Mouse (Mus musculus) gonadal fat pad, adult 2 months (tissue): Measurements from ENCODE around the gene Spns2. TPM values are rescaled to one million over a fixed set of nuclear protein-coding genes. Genes with fewer than 3 reads are reported as not detected.
A peak's percentile ranks its signal among the peaks of the same experiment; 100 is the strongest.
"Not testable (repeated sequence)": the region's sequence is repeated elsewhere in the genome, so short reads cannot be mapped to it uniquely, and the experiment has no call there.

ENCODE experiments used
- DNase-seq: peaks from one replicate; pipeline ENCODE4 v3.0.0-alpha.2; 2012; ENCODE audit warnings: low read depth
- polyA plus RNA-seq: library from polyadenylated mRNA; depleted of rRNA; stranded (reverse); fragments of >200 nt; gene quantifications from 2 replicates; pipeline ENCODE4 v1.2.3, GENCODE M21; 2012

The Spns2 gene
- polyA plus RNA-seq, 1 experiment = 22.5 TPM

DNA sequence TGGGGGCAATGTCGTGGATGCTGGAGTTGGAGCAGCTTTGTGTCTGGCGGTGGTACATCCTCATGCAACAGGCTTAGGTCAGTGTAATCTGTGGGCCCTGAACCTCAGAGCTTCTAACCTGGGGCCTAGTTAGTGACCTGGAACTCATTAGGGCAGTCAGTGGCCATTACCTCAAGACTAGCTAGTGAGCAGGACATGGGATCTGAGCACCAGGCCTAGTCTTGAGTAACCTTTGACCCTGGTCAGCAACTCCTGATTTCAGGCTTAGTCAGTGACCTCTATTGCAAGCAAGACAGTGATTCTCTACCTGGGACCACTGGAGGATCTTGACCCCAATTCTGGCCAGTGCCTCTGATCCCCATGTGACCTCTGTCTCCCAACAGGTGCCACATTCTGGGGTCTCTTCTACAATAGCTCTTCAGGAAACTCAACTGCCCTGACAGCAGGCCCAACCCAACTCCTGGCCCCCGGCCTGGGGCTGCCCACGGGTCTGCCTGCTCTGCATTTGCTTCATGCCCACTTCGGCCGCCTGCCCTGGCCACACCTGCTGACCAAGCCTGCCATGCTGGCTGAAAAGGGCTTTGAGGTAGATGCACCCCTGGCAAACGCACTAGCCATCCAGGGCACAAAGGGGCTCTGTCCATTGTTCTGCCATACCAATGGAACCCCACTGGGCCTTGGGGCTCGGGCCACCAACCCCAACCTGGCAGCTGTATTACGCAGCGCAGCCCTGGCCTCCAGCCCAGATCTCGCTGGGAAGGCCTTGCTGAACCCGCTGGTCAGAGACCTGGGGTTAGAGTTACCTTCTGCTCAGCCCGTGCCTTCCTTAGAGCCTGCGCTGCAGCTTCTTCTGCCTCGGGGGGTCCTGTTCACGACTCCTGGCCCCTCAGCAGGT lies 52.7 kb downstream of the Spns2 start:
- DNase-seq = no peak

DNA sequence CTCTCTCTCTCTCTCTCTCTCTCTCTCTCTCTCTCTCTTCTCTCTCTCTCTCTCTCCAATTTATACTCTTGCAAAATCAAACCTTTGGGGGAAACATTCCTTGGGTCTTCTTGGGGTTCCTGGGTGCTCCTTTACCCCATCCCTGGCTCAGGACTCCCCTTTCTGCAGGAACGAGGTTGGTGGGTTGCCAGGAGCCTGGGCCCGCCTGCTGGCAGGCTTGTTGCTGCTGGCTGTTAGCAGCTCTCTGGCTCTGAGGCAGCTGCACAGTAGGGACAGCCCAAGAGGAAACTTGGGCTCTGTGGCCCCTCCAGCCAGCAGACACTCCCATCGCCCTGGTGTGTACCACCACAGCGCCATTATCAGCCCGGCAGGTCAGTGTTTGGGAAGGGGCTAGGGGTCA lies 53.4 kb downstream of the Spns2 start:
- no peak for DNase-seq

DNA sequence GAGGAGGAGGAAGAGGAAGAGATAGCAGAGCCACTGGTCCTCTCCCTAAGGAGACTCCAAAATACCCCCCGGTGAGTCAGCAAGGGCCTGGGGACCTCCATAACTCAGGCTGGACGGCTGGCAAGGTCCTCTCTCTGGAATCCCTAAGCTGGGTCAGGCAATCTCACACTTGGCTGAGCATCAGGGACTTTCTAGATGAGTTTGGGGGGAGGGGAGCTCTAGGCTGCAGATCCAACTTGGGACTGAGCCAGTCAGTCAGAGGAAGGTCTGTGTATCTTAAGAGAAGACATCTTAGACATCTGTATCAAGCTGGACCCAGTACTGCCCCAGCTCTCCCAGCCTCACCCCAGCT lies 54.0 kb downstream of the Spns2 start:
- DNase-seq = no peak

DNA sequence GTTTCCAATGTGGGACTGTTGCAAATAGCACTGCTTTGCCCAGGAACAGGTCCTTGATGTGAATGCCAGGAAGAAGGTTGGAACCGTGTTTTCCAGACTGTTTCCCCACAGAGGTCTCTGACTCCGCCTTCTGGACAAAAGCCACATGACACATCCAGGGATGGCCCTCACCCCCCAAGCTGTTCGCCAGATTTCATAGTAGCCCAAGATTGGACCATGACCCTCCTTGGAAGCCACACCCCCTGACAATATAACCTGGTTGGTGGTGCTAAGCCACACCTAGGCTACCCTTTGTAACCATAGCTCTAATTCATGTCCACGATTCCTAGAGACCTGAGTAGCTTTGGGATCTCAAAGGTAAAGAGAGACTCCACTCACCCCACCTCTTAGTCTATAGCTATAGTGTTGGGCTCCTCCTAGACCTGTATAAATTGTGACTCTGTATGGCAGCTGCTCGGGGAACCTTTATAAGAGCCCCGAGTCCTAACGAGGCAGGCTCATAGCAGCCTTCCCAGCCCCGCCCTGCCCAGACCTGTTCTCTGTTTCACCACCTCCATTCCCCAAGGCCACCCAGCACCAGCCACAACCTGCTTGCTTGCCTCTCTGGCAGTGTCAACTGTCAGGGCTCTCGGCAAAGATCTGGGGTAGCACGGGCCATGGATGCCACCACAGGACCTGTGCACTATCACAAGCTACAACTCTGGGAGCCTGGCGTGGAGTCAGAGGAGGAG lies 54.6 kb downstream of the Spns2 start, which contains the start of gene Ggt6:
TSS of gene Ggt6 (plus strand) at position 564 of the 731 bp plus-strand sequence.
- peak; percentile 90 for DNase-seq

DNA sequence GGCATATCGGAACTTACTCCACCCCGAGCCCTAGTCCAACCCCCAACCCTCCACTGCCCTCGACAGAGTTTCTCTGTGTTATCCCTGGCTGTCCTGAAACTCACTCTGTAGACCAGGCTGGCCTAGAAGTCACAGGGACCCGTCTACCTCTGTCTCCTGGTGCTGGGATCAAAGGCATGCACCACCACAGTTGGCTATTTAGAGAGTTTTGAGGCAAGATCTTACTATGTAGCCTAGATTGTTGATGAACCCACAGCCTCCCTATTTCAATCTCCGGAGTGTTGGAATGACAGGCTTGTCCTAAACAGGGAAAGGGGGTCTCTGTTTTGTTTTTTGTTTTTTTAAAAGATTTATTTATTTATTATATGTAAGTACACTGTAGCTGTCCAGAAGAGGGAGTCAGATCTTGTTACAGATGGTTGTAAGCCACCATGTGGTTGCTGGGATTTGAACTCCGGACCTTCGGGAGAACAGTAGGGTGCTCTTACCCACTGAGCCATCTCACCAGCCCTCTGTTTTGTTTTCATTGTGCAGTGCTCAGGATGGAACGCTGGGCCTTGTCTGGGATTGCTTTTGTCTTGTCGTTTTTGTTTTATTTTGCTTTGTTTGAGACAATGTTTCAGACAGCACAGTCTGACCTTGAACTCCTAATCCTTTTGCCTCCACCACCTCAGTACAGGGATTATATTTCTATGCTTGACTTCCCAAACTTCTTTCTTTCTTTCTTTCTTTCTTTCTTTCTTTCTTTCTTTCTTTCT lies 59.2 kb downstream of the Spns2 start:
- not testable (repeated sequence) for DNase-seq

DNA sequence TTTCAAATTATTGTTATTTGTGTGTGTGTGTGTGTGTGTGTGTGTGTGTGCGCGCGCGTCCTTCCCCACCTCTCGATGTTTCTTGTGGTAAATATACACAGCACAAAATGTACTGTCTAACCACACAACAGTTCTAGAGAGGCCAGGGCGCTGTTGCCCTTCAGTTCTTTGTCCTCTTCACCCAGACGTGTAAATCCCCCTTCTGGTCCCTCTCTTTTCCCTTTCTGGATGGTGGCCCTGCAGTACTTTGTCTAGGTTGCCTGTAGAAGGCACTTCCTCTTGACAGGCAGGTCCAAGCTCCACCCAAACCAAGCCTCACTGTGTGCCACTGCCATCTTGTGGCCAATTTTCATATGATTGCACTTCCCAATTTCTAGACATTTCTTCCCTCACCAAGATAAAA lies 60.4 kb downstream of the Spns2 start:
- DNase-seq = no peak

DNA sequence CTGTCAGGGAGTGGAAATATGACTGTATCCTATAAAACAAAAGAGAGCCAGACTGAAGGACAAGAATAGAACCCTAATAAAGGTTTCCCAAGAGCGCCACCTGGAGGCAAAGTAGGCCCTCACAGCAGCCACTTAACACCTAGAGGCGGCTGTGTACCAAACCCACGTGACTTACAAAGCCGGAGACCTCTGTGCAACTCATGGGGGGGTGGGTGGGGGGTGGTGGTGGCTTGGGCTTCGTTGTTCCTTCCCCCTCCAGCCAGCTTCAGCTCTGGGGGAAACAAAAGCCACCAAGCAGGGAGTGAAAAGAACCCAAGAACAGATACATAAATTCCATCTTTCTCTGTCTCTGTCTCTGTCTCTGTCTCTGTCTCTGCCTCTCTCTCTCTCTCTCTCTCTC lies 61.0 kb downstream of the Spns2 start:
- no peak for DNase-seq

DNA sequence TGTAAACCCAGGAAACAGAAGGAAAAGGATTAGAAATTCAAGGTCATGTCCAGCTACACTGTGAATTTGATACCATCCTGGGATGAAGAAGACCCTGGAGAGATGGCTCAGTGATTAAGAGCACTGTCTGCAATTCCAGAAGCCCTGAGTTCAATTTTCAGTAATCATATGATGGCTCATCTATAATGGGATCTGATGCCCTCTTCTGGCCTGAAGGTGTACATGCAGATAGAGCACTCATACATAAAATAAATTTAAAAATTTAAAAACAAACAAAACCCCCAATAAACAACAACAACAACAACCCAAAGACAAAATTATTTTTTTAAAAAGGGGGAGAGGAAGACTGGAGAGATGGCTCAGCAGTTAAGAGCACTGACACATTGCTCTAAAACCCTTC lies 62.8 kb downstream of the Spns2 start:
- no peak for DNase-seq

DNA sequence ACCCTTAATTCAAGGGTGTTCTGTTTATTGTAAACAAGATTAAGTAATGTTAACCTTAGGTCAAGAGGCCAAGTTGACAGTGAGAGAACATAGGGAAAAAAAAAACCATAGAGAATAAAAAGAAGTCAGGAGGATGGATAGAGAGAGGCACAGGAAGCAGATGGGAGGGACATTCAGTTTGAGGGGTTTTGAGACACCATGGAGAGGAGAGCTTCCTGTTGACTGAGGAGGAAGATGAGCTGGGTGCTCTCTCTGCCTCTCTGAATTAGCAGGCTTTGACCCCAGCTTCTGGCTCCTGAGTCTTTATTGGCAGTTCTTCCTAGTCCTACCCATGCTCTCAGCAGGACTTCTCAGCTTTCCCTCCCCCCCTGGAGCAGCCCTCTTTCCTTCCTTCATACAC lies 64.5 kb downstream of the Spns2 start:
- DNase-seq = no peak

DNA sequence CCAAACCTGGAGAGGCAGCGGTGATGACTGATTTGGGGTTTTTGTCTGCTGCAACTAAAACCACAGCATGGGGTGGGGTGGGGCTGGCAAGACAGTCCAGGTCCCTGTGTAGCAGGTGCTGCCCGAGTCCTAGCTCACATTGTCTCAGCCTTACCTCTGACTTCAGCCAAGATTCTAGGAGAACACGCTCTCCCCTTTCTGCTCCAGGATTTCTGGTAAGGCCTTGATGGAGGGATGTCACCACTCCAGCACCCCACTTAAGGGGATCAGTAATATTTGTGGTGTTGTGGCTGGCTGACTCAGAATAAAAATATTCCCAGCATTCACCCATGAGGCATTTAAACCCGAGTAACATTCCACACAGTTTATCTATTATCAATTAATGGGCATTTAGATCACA lies 66.0 kb downstream of the Spns2 start:
- DNase-seq = no peak

DNA sequence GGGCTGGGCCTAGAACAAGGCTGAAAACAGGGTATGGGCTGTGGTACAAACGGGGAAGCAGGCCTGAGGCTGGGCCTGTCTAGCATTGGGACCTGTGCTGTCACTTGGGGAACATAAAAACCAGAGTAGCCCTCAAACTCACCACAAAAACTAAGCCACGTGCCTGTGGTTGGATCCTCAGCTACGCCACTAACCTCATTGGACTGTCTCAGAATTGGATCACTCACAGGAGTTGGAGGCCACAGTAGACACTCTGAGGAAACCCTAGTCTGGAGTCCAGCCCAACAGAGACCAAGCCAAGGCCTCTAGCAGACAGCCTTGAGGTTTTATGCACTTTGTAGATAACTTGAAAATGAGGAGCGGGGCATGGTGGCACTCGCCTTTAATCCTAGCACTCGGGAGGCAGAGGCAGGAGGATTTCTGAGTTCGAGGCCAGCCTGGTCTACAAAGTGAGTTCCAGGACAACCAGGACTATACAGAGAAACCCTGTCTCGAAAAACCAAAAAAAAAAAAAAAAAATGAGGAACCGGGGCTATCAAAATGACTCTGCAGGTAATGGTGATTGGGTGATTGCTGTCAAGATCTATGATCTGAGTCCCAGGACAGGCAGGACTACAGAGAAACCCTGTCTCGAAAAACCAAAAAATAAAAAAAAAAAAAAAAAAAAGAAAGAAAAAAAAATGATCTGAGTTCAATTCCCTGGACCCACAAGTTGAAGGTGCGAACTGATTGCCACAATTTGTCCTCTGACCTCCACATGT lies 68.0 kb downstream of the Spns2 start:
- DNase-seq = no peak

DNA sequence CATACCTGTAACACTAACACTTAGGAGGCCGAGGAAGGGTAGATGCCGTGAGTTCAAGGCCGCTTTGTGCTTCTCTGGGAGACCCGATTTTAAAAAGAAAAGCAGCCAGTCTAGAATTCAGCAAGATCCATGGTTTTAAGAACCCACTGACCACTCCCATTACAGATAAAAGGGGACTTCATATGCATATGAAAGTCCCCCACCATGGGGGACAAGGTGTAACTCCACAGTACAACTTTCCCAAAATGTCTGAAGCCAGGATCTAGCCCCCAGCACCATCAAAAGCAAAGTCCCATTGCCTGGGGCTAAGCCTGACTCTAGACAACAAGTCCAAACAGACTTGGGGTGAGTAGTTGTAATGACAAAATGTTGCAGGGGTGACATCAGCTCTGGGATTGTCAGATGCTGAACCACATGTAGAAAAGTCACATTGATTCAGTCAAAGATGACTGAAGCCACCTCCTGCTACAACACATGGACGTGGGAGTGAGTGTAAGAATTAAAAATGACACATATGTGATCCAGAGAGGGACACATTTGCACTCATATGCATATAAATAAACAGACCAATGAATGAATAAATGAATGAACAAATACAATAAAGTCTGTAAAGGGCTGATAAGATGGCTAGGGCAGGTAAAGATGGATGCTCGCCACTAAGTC lies 69.1 kb downstream of the Spns2 start:
- no peak for DNase-seq

DNA sequence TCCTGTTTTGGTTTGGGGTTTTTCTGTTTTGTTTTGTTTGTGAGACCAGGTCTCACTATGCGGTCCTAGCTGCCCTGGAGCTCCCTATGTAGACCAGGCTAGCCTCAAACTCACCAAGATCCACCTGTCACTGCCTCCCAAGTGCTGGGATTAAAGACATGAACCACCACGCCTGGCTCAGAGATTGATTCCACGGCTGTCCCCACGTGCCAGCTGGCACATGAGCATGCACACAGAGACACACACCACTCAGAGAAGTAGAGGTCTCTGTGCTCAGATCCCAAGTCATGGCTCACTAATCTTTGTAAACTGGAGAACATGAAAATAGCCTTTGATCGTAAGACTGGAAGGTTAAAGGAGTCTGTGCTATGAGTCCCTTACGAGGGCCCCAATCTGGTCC lies 70.7 kb downstream of the Spns2 start:
- DNase-seq = no peak

DNA sequence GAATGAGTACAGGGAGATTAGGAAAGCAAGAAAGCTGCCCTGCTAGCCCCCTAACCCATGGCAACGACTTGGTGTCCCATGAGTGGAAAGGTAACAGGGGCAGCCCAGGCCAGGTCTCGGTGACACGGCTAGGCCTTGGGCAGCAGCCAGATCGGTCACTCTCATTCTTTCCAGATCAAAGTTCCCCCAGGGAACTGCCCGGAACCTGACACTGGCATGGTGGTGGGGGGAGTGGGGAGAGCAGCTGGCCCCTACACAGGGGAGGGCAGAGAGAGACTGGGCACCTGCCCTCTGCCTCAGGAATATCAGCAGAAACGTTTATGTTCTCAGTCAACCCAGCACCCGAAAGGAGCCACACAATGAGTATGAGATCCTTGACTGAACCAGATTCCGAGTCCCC lies 71.5 kb downstream of the Spns2 start:
- DNase-seq = no peak

DNA sequence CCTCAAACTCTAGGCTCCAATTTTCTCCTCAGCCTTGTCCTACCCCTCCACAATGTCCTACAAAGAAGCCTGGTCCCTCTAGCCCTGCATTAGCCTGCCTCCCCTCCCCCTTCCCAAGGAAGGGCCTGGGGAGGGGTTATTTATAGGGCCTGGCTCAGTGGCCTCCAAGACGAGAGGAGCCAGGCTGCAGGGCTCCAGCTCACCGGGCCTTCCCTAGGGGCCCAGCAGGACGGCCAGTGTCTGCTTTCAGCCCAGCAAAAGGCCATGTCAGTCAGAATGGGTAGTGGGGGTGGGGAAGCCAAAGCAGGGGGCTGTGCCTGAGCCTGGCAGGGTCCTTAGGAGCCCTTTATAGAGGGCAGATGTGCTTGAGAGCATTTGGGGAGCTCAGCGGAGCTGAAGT lies 72.3 kb downstream of the Spns2 start:
- no peak for DNase-seq

DNA sequence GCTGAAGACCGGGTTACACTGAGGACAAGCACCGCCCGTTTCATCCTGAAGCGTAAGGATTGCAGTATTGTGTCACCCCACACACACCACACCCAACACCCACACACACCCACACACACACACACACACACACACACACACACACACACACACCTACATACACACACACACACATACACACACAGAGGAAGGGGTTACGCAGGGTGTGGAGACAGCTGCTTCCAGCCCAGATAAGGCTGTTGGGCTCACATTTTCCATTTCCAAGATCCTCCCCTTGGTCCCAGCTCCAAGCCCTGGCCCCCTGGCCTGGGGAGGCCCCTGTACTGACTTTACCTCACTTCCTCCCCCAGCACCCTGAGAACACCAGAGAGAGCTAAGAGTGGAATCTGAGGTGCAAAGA lies 73.0 kb downstream of the Spns2 start:
- DNase-seq = no peak

DNA sequence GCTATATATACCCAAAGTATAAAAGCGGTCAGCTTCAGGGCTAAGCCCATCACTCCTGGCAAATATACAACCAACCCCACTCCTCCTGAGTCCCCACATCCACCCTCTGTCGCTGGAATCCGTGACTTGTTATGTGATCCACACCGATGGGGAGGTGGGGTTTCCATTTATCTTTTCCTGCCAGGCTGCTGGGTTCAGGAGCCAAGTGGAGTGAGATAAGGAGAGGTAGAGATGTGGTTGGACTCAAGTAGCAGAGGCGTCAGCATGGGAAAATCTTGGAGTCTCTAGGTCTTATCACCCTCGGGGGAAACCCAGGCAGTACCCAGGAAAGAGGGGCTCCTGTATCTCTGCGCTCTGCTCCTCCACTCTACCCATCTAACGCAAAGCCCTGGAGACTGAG lies 74.5 kb downstream of the Spns2 start:
- DNase-seq = no peak

DNA sequence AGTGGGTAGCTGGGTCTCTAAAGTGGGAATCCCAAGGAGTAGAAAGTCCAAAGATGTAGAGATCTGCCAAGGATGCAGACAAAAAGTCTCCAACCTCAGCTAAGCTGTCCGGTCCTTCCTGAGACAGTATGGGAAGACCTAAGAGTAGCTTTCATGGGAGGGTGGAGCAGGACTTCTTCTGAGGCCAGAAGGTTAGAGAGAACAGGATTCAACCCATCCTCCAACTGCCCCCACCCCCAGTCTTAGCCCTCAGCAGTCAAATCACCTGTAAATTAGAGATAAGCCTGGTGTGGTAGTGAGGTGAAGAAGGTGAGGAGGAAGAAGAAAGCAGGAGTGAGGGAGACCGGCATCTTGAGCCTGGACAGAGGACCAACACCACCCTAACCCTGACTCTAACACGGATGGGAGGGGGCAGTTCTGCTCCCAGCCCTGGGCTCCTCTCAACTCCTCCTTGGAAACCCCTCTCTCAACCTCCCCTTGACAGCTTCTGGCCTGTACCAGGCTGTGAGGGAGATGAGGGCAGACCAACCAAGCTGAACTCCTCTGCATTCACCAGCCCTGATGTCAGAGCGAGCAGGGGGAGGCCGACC lies 76.0 kb downstream of the Spns2 start:
- no peak for DNase-seq

DNA sequence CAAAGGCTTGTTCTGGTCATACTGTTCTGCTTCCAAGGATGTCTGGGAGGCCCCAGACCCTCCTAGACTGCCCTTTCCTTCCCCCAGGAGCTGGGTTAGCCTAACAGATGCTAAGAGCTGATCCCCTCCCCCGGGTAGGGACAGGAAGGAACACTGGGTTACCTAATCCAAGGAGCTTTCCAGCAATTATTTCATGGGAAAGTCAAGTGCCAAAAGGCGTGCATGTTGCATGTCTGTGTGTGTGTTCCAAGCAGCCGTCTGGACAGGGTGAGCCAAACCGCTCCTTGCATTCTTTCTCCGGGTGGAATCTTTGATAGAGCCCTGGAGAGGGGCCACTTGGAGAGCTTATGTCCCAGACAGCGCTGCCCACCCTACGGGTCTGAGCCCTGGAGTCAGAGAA lies 76.7 kb downstream of the Spns2 start:
- no peak for DNase-seq

DNA sequence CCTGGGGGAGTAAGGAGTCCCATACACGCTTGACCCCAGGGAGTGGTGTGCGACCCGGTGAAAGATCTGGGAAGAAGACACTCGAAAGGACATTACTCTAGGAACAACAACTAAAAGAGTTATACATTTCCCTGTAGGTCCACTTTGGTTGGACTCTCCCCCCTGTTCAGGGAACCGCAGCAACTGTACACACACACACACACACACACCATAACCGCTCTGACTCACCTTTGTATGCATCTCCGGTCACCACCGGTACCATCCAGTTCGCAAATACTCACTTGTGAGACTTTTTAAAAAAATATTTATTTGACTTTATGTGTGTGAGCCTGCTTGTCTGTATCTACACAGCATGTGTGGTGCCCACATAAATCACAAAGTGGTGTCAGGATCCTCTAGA lies 77.8 kb downstream of the Spns2 start:
- DNase-seq = no peak
